Mouse (Mus musculus): Measurements from ENCODE around the gene Otop2.

Gene Otop2

GRCm38 (mm10) chr11:115345515-115345914 is 38.6 kb downstream of the Otop2 start:
- DNase-seq (ENCODE audit: low read depth, low spot score), result no peak

- DNase-seq (ENCODE audit: low read depth, low spot score), result no peak
Observed at GRCm38 (mm10) chr11:115348681-115349248, 41.8 kb downstream of the Otop2 start.

- no peak for DNase-seq (ENCODE audit: low read depth, low spot score)
Observed at GRCm38 (mm10) chr11:115349976-115350375, 43.0 kb downstream of the Otop2 start.

GRCm38 (mm10) chr11:115353375-115353774 is 46.4 kb downstream of the Otop2 start:
- no peak for DNase-seq (ENCODE audit: low read depth, low spot score)

GRCm38 (mm10) chr11:115354183-115354582 is 47.2 kb downstream of the Otop2 start:
- DNase-seq (ENCODE audit: low read depth, low spot score), result peak; percentile 80

- peak; percentile 68 for DNase-seq (ENCODE audit: low read depth, low spot score)
Observed at GRCm38 (mm10) chr11:115358468-115358867, 51.5 kb downstream of the Otop2 start.

- no peak for DNase-seq (ENCODE audit: low read depth, low spot score)
Observed at GRCm38 (mm10) chr11:115359293-115359692, 52.3 kb downstream of the Otop2 start.

GRCm38 (mm10) chr11:115359726-115360125 is 52.8 kb downstream of the Otop2 start:
- no peak for DNase-seq (ENCODE audit: low read depth, low spot score)

GRCm38 (mm10) chr11:115364136-115364535 is 57.2 kb downstream of the Otop2 start:
- no peak for DNase-seq (ENCODE audit: low read depth, low spot score)

GRCm38 (mm10) chr11:115366039-115366705 is 59.2 kb downstream of the Otop2 start:
- DNase-seq (ENCODE audit: low read depth, low spot score), result no peak

- DNase-seq (ENCODE audit: low read depth, low spot score), result no peak
Observed at GRCm38 (mm10) chr11:115366706-115367394, 59.9 kb downstream of the Otop2 start.

GRCm38 (mm10) chr11:115367395-115367944 is 60.5 kb downstream of the Otop2 start, which contains the start of gene Hid1:
Gene Hid1 (minus strand): TSS chr11:115367756.
- no peak for DNase-seq (ENCODE audit: low read depth, low spot score)

- DNase-seq (ENCODE audit: low read depth, low spot score), result no peak
Observed at GRCm38 (mm10) chr11:115370368-115370767, 63.4 kb downstream of the Otop2 start.

GRCm38 (mm10) chr11:115371354-115371753 is 64.4 kb downstream of the Otop2 start:
- DNase-seq (ENCODE audit: low read depth, low spot score), result no peak

GRCm38 (mm10) chr11:115372015-115372414 is 65.1 kb downstream of the Otop2 start:
- DNase-seq (ENCODE audit: low read depth, low spot score), result no peak

GRCm38 (mm10) chr11:115372737-115373136 is 65.8 kb downstream of the Otop2 start:
- DNase-seq (ENCODE audit: low read depth, low spot score), result no peak

- no peak for DNase-seq (ENCODE audit: low read depth, low spot score)
Observed at GRCm38 (mm10) chr11:115373805-115374694, 67.1 kb downstream of the Otop2 start.

GRCm38 (mm10) chr11:115374695-115375425 is 67.9 kb downstream of the Otop2 start:
- no peak for DNase-seq (ENCODE audit: low read depth, low spot score)

GRCm38 (mm10) chr11:115376722-115377121 is 69.8 kb downstream of the Otop2 start:
- DNase-seq (ENCODE audit: low read depth, low spot score), result no peak

GRCm38 (mm10) chr11:115377254-115377653 is 70.3 kb downstream of the Otop2 start:
- no peak for DNase-seq (ENCODE audit: low read depth, low spot score)

GRCm38 (mm10) chr11:115377854-115378253 is 70.9 kb downstream of the Otop2 start:
- DNase-seq (ENCODE audit: low read depth, low spot score), result no peak

Measured in retina, postnatal 7 days (tissue).